Mouse (Mus musculus): Measurements from ENCODE around the gene Olfr1196.

GRCm38 (mm10) chr2:88689087-88689486, 15.3 kb downstream of the Olfr1196 start, which contains the start of gene Olfr1195:
- no peak for TF ChIP-seq POLR2A (IDR thresholded peaks at IDR 0.05; ENCODE audit: insufficient read depth, low read depth, low read length)
- no peak for TF ChIP-seq CTCF (IDR thresholded peaks at IDR 0.05; ENCODE audit: insufficient read depth, low read depth, low read length)
